Mouse (Mus musculus): ENCODE measurements at regions not wholly inside any gene's neighbourhood (a gene's known extent, or its start where the extent isn't known, plus 50 kb on each side); places are given as distances from the start of the nearest gene placed in this dataset.

DNA sequence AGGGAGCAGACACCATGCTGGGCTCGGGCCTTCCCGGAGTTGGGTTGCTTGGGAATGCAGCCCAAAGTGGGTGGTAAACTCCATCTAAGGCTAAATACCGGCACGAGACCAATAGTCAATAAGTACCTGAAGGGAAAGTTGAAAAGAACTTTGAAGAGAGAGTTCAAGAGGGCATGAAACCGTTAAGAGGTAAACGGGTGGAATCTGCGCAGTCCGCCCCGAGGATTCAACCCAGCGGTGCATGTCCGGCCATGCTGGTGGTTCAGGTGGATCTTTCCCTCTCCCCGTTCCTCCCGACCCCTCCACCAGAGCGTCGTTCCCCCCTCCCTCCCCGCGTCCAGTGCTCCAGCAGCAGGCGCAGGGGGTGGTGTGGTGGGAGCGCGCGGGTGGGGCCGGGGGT, 179.1 kb upstream of the Arhgef26 start:
- peak; percentile 44 for DNase-seq

DNA sequence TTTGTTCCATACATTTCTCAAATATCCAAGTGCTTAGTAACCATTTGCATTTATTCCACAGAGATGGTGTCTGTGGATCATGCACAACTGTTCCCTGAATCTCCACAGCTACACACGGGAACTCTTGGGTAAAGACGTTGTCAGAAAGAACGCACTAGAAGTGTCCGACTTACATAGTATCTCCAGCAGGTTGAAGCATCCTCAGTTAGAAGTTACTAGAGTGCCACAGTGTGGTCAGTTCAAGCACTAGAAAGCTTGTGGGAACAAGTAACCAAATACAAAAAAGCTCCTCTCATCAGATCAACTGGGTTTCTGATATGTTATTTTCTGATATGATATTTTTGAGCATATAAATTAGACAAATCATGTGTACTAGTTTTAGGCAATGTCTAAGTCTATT, 167.5 kb upstream of the Arhgef26 start:
- DNase-seq: peak; percentile 44

DNA sequence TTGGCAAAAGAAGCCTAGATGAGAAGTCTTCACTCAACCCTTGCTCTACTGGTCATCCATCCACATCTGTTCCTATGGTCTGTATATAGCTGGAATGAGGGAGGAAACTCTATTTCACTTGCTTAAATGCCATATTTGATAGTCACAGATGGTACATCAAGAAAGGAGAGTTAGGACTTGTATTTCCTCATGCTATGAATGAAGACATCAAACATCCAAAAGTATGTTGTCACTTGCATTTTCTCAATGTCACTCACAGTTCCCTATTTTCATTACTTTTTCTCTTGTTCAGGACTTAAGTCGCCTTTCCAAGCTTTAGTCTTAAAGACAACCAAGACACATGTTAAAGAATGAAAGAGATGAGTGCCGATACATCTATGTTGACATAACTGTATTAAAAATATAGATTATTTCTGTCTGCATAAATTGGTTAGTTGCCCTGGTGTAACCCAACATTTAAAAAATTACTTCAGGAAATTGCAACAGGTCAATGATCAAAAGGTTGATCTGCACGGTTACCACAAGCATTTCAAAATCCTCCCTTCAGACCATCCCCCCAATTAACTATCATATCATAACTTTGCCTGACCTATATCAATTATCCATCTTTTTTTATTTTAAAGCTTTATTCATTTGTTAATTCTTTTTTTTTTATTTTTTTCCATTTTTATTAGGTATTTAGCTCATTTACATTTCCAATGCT, 150.2 kb upstream of the Arhgef26 start:
- DNase-seq: no peak

DNA sequence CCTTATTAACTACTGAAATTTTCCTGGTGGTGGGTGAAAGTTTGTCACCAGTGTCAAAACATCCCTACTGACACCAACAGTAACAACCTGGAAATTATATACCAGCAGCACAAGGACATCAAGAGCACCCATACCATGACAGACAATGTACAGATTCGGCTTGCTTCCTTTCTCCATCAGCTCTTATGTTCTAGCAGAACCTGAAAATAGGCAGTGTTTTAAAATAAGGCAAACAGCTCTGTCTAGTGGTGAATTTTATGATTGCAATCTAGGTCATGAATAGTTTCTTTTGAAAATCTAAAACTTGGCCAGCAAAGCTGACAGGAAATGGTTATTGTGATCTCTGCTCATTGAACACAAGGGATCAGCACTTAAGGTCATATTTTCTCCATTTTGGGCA, 145.7 kb upstream of the Arhgef26 start:
- peak; percentile 15 for DNase-seq

DNA sequence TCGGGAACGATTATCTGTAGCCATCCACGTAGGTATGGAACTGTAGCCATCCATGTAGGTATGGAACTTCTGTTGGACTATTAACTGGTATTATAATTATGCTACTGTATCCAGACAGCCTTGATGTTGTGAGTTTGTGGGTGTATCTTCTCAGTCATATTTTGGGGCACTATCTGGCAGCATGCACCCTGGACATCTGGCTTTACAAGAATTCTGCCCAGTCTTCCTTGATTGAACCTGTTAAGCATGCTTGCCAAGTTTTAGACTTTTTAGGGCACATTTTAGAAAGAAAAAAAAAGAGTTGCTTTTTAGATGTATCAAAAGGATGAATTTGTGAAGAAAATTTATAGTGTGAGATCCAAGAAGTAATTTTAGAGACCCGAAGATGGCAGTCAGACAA, 143.7 kb upstream of the Arhgef26 start:
- DNase-seq: peak; percentile 28

DNA sequence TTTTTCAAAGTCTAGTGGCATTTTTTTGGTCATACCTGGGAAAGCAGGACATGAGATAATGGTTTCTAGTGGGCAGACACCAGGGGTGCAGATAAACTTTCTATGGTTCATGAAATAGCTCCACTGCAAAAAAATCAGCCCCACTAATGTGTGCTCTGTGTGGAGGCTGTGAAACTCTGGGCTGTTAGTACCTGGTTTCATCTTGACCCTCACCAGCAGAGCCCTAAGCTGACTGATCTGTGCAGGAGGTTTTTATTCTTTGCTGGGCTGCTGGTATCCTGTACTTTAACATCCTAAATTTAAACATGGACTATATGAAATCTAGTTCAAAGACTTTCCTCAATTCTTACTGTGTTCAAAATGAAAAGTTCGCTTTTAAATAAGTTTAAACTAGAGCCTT, 141.5 kb upstream of the Arhgef26 start:
- DNase-seq: no peak

- DNase-seq: peak; percentile 52
These were observed 122.3 kb upstream of the Arhgef26 start for GRCm38 (mm10) chr3:62215806-62216205.

GRCm38 (mm10) chr3:62217335-62217734, 120.8 kb upstream of the Arhgef26 start:
- no peak for DNase-seq

- no peak for DNase-seq
These were observed 110.4 kb upstream of the Arhgef26 start for GRCm38 (mm10) chr3:62227697-62228096.

DNA sequence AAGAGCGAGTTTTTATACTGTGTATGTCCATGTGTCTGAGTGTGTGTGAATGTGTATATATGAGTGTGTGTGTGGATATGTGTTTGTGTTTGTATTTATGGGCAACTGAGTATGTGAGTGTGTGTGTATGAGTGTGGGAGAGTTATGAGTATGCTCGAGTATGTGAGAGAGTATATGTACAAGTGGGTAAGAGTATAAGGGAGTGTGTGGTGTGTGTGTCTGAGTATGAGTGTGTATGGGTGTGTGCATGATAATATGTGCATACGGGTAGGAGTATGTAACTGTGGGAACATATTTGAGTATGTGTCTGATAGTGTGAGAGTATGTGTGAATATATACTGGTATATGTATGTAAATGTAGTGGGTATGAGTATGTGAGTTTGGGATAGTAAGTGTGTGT, 110.0 kb upstream of the Arhgef26 start:
- no peak for DNase-seq

DNA sequence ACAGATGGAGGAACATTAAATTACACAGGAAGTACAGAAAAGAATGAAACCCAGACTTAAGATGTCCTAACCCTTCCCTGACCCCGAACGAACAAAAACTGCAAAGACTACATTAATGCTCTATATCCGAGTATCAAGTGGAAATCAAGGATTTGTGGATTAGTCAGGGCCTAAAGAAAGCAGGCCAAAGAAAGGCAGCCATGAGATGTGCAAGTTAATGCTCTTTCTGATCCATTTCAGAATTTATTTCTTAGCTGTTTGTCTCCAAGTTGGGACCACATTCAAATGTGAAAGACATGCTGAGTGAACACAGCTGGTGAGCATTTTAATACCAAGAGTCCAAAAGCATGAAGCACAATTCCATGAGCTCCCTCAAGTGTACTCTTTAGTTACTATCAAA, 97.1 kb upstream of the Arhgef26 start:
- DNase-seq: no peak

- DNase-seq: peak; percentile 37
These were observed 66.4 kb upstream of the Arhgef26 start for GRCm38 (mm10) chr3:62271703-62272102.

GRCm38 (mm10) chr3:62278279-62278678, 59.9 kb upstream of the Arhgef26 start:
- no peak for DNase-seq

DNA sequence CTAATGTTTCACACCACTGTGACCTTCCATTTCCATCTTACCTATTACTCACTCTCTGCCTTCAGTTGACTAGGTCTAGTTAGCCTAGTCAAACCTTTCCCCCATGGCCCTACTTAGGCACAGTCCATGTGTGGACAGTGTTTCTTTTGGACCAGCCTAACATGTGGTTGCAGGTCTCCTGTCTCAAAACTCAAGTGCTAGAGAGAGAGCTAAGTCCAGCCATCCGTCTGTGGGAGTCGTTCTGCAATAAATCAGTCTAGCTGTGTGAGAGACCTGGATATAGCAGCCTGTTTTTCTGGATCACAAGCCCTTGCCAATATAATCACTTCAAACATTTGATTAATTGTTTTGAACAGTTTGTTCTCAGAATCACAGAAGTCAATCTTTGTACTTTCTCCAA, 57.2 kb upstream of the Arhgef26 start:
- DNase-seq: no peak
